Mouse (Mus musculus) brain, embryonic 18.5 days (tissue): ENCODE results near the gene Nfkbia.

Source experiments
- DNase-seq: peaks from one replicate; pipeline ENCODE4 v3.0.0-alpha.2; 2012; ENCODE audit warnings: low read depth, low spot score

The Nfkbia gene

GRCm38 (mm10) chr12:55442861-55443850, 49.3 kb downstream of the Nfkbia start:
- no peak for DNase-seq

- DNase-seq = no peak
Observed at GRCm38 (mm10) chr12:55442245-55442644, 50.2 kb downstream of the Nfkbia start.

- DNase-seq = no peak
Observed at GRCm38 (mm10) chr12:55440416-55440815, 52.0 kb downstream of the Nfkbia start.
